Mouse (Mus musculus): Measurements from ENCODE around the gene Nbea. TPM values are rescaled to one million over a fixed set of nuclear protein-coding genes. Genes with fewer than 3 reads are reported as not detected.
A peak's percentile ranks its signal among the peaks of the same experiment; 100 is the strongest.
"Not testable (repeated sequence)": the region's sequence is repeated elsewhere in the genome, so short reads cannot be mapped to it uniquely, and the experiment has no call there.

Gene Nbea
- total RNA-seq, 2 experiments from 2014 or later = 18.0 to 20.8 TPM

DNA sequence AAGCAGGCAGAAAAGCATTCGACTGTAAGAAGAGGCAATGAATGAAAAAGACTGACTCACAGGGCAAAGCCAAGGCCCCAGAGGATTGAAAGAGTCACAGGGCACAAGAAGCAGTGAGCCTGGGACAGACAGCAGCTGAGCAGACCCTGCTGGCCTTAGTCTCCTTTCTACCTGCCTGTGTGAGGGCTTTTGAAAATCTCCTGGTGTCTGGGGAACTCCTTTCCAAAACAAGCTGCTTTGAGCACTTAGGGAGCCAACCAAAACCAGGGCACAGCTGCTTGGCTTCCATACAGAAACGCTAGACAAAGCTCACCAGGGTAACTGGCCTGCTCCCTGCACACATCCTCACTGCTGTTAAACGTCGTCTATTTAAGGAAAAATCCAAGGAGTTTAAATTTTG lies 498.6 kb downstream of the Nbea start:
- peak in 1 of 2 experiments; percentile 6 for DNase-seq (ENCODE audit: low spot score in 2 of 2)

DNA sequence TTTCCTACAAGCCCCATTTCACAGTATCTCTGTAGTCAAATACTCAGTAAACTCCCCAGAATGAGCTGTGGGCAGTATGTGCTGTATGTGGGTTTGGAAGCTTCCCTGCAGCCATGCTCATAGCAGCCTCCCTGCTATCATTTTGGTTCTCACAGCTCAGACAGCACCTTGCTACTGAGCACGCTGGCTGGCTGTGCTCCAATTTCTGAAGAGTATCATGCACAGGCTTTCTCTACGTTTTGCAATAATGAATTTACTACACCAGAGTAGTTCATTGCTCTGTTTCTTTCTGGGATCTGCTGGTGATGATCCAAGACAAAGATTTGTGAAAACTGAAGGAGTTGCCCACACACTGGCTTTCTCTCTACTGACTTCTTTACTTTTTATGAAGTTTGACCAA lies 505.8 kb downstream of the Nbea start:
- DNase-seq (ENCODE audit: low spot score in 2 of 2) = no peak

DNA sequence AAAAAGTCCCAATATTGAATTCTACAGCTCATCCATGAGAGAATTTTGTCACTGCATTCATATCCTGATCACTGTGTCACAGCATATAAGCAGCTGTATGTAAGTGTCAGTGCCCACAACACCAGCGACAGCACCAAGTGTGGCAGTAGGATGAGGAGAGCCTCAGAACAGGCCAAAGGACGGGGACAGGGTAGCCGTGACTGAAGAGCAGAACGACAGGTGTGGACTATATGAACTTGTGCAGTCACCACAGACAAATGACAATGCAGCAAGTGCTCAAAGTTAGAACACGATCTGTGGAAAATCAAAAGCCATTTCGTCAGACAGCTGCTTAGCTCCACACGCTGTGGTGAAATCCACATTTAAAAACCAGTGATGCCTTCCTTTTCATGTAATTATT lies 509.3 kb downstream of the Nbea start:
- no peak for DNase-seq (ENCODE audit: low spot score in 2 of 2)

DNA sequence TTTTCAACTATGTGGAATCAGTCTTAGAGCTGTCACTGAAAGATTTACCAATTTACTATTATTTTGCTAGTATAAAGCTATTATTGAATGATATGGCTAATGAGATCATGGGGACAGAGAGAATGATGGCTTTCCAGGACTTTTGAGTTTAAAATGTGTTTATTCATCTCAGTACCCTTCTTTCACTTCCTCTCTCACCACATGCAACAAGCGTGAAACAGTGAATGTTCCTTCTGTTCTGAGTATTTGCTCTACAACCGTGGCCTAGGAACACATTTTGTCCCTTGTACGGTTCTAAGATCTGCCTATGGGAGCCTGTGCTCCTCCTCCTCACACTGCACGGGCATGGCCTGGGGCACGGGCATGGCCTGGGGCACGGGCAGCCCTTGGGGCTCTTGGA lies 516.5 kb downstream of the Nbea start:
- DNase-seq (ENCODE audit: low spot score in 2 of 2) = no peak

DNA sequence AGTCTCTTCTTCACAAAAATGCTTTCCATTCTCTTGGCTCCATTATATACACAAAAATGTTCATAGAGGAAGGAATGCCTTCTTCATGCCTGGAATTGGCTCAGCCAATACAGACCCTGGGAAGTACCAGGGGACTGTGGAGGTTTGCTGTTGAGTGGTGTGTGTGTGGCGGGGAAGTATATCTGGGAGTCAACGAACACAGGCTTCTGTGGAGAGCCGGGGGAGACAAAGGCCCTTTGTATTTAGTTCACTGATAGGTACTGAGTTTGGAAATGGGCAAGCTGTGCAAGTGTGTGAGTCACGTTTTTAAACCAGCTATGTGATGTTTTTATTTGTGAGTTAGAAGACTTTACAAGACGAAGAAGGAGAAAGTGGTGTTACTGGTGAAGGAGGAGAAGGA lies 517.6 kb downstream of the Nbea start:
- no peak for DNase-seq (ENCODE audit: low spot score in 2 of 2)

DNA sequence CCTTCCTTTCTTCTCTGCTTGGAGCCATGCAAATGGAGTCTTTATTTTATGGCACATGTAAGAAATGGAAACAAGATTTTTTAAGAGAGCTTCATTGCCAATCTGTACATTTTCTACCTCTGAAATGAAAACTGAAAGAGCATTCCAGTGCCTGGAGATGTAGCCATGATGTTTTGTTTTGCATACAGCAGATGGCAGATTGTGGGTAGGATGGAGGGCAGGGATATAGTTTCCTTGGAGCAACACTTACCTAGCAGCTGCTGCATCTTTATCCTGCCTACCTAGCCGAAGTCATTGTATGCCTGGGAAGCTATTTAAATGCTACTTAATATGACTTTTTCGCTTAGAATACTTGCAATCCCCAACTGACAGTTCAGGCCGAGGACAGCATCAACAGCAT lies 518.8 kb downstream of the Nbea start:
- DNase-seq (ENCODE audit: low spot score in 2 of 2) = no peak

DNA sequence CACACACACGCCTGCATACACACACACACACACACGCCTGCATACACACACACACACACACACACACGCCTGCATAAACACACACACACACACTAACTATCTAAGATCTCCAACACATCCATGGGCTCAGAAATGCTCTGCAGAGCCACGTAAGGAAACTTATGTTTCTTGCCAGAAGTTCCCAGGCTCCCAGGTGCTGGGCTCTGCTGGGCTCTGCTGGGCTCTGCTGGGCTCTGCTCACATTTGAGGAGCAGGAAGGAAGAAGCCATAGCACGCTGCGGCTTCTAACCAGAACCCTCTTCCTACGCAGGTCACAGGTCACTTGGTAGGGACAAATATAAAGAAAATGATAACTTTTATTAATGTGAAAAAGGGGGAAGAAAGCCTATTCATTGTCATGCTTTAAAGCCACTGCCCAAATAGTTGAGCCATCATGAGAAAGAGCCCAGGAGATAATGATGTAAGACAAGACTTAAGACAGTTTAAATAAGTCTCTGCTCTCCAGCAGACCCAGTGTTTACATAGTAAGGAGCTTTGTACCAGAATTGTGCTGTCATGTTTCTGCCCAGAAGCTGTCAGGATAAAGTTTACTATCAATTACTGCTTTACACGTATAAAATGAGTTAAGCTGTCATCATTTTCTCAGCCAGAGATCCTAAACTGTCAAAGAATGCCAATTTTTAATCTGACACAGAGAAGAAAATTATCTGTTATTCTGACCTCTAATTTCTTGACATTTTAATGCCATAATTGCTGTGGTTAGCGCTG lies 521.6 kb downstream of the Nbea start:
- DNase-seq (ENCODE audit: low spot score in 2 of 2) = no peak

DNA sequence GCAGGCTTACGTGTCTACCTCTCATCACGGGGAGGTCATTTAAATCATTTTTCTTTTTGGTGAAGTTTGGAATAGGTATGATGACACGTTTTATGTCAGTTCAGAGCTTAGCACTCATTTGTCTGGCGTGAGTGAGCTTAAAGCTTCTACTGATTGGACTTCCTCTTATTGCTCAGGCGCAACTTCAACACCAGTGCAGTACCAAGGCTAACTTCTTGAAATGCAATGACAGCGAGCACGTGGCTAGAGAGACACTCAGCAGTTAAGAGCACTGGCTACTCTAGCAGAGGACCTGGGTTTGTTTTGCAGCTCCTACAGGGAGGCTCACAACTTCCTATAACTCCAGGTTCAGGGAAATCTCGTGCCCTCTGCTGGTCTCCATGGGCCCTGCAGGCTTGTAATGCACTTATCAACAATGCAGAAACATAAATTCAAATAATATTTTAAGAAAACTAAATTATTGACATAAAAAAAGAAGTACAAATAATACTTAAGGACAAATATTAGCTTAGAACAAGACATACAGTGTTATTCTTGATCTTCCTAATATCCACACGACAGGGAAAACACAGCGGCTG lies 523.2 kb downstream of the Nbea start:
- DNase-seq (ENCODE audit: low spot score in 2 of 2) = no peak

DNA sequence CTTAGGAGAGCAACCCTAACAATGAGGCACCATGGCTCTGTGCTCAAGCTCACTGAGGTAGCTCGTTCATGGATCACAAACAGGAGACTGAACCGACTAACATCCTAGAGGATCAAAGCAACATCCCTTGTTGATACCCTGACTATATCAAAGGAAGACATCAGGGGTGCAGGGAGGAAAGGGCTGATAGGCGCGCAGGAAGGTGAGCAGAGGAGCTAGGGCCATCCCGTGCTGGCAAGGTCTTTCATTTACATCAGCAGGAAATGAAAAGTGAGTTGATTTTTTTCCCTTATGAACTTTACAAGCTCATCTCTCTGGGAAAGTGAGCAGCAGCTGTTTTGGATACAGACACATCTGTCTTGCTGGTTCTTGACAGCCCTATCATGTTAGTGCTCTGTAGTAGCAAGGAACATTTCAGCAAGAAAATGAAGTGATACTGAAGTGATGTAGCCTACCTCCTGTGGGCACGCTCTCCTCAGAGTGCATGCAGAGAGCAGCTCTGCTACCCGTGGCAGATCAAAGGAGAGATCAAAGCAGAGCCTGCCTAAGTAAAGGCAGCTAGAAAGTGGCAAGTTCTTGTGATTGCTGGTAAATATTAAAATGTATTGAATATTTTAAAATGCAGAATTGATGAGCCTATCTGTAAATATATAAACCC lies 523.8 kb downstream of the Nbea start:
- no peak for DNase-seq (ENCODE audit: low spot score in 2 of 2)

DNA sequence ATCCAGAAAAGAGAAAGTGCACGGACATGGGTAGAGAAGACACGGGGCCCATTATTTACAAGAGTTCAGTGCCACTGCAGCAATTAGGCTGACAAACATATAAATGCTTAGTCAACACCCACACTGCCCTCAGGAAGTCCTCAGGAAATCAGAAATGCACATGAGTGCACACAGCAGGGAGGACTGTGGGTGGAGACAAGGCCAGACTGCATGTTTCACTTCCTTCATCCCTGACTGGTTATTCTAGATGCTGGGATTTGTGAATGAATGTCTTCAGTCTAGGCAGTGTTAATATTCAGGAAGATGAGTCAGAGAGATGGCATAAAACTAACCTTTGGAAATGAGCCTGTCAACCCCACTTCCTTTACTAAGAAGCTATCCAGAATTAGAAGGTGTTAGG lies 531.2 kb downstream of the Nbea start:
- DNase-seq (ENCODE audit: low spot score in 2 of 2) = no peak

DNA sequence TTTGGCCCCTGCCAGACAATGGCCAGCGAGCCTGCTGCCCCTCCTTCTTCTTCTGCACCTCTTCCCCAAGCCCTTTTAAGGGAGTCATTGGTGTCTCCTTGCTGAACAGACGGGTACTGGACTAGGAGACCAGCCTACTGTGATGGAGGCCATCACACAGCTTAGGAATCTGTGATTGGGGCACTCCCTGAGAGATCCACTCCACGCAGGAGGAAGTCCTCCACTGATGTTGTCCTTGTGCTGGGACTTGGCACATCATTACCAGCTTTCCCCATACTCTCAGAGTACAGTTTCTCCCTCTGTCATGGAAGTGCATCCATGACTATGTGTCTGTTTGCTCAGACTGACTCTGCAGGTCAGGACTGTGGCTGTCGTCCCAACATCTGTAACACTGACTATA lies 531.6 kb downstream of the Nbea start:
- DNase-seq (ENCODE audit: low spot score in 2 of 2) = no peak

DNA sequence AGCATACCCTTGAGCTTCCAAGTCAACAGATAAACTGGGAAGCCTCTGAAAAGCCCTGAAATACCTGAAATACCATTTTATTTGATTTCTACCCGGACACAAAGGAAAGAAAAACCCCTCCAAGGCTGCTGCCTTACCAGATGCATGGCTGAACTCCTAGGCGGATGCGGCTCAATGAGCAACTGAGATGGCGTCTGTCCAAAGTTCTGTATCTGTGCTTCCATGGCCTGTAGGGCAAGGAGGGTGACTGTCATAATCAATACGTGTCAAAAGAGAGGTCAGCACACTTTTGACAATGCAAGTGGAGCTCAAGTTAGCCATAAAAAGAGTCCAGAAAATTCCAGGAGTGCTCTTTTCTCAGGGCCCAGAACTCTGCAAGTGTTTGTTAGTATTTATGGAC lies 534.0 kb downstream of the Nbea start:
- DNase-seq (ENCODE audit: low spot score in 2 of 2) = no peak

DNA sequence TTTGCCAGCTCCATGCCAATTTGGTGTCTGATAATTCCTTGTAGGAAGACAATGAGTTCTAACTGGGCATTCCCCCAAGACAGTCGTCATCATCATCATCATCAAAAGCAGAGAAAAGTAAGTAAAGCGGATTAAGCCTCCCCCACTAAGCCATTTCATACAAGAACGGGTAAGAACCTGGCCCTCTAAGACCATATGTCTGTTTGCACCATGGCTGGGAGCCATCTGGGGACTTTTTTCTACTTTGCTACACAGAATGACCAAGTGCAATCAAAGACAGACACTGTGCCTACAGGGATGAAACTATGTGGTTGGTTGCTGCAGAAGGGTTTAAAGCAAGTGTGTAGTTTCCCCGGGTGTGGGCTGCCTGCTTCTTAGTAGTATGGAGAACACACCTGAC lies 535.2 kb downstream of the Nbea start:
- DNase-seq (ENCODE audit: low spot score in 2 of 2) = no peak

DNA sequence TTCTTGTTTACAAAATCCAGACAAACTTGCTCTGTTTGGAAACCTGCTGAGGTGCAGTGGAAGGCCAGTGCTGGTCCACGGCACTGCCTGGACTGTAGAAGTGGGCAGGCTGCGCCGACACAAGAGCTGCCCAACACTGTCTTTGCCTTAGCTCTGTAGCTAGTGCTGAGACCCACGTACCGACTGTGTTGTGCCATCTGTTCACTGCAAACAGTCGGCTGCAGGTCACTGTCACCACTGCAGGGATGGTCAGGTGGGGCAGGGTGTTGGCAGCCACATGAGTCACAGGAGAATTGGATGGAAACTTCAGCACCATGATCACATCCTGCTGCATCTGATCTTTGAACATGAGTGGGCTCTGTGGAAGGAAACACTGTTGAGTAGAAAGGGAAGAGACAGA lies 536.3 kb downstream of the Nbea start:
- DNase-seq (ENCODE audit: low spot score in 2 of 2) = no peak

DNA sequence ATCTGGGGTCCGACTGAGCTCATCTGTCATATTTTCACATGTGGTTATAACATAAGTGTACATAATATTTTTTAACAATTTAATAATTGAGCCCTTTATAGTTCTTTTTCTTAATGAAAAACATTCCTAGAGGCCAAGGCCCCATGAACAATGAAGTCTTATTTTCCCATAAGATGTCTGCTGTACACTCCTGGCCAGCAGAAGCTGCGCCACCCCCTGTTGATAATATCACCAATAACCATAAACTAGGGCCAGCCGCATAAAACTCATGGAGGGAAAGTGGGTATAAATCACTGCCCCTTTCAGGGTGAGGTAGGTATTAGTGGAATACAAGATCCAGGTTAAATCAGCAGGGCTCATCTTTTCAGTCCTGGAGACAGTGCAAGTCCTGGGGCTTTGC lies 537.1 kb downstream of the Nbea start:
- DNase-seq (ENCODE audit: low spot score in 2 of 2) = no peak

DNA sequence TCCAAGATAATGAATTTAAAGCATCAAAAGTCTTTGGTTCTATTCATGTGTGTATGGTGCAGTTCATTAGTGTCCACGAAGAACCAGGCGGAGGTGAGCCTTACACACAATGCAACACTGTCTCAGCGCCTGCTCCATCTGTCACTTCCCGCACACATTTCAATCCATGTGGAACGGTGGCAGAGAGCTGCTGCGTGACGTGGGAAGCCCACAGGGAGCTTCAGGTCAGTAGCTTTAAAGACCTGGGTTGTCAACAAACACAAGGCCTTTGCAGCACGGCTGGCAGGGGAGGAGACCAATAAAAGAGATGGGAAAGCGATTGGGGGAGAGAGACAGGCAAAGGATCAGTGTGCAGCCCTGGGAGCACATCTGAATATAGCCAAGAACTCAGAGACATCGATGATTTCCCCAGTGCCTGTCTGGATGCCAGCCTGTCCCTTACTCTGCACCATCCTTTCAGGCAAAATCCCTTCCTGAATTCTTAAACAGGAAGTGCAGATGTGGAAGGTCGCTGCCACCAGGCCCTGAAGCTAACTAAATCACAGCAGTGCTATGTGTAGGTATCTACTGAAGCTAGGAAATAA lies 539.4 kb downstream of the Nbea start:
- no peak for DNase-seq (ENCODE audit: low spot score in 2 of 2)

DNA sequence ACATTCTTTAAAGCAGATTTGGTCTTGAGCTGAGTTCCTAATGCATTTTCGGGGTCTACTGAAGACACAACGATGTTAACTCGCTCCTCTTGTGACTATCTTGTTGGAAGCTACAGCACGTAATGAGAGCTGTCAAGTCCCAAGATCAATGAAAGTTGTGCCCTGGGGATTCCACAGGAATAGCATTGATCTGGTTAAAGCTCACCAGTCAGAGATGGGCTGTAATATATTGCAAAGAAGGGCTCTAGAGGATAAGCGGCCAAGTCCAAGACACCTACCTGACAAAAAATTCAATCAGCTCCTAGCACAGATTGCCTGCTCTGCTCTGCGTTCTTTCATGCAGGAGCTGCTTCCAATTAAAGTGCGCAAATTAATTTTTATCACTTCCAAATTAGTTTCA lies 545.8 kb downstream of the Nbea start:
- no peak for DNase-seq (ENCODE audit: low spot score in 2 of 2)

DNA sequence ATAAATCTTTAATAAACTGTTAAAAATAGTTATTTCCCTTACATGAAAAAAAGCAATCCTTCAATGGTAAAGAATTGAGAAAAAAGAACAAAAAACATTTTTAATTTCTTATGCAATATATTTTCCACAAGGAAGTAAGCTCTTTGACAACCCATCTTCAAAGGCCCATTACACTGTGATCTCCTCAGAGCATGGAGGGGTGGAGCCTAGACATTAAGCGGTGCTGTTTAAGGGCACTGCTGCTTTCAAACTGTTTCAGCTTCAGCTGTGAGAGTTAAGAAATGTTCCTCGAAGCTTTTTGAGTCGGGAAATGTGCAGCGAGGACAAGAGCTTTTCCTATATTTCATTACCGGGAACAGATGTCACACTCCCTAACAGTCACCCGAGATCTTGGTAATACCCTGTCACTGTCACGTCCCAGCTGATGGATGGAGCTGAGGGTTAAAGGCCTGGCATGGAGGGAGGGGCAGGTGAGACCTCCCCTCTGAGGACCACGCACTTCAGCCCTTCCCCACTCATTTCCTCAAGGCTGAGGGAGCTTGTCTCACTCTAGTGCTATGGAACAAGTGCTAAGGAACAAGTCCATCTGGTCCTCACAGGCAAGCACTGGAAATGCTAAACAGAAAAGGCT lies 547.8 kb downstream of the Nbea start:
- DNase-seq (ENCODE audit: low spot score in 2 of 2) = no peak

DNA sequence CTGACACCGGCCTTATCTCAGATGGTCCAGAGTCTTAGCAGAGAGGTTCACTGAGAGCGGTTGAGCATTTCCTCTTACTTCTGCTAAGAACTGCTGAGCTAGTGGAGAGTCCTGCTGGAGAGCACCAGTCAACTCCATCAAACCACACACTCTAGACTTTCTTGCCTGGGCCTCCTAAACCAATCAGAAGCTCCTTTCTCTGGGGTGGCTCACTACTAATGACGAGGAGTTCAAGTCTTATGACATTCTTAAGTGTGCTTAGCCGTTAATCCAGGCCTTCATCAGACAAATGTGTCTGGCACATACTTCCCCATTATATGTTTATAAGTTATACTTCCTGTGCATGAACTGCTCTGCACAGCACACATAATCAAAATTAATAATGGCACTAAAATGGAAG lies 556.4 kb downstream of the Nbea start:
- DNase-seq (ENCODE audit: low spot score in 2 of 2) = no peak

DNA sequence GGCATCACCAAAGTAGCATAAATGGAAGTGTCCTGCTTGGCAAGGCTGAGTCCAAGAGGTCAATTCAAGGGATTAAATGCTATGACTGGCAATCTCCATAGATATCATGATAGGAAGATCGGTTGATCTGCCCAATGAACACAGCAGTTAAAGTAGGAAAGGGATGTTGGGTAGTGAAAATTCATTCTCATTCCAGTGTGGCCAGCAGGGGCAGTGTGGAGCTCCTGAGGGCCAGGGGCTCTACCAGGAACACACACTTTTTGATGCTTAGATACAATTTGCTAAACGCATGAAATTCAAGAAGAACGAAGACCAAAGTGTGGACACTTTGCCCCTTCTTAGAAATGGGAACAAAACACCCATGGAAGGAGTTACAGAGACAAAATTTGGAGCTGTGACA lies 561.5 kb downstream of the Nbea start:
- not testable (repeated sequence) for DNase-seq (ENCODE audit: low spot score in 2 of 2)

DNA sequence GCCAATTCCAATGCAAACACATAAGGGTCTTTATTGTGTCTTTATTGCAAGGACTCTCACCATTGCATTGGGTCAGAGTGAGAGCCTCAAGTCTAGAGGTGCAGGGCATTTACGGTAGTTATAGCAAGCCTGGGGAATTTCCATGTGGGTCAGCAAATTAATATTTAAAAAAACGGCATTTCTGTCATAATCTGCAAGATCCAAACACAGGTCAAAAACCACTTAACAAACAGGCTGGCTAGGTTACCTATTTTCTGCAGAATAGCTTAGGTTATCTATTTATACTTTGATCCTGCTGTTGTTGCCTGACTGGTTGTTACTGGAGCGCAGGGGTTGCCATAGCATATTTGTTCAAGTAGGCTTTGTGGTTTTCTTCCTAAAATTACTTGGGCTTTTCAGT lies 565.1 kb downstream of the Nbea start:
- no peak for DNase-seq (ENCODE audit: low spot score in 2 of 2)
